Mouse (Mus musculus) adrenal gland, adult 10 weeks (tissue): ENCODE data around the gene Gm3252. TPM values are rescaled to one million over a fixed set of nuclear protein-coding genes. Genes with fewer than 3 reads are reported as not detected.

Source experiments
- polyA plus RNA-seq: library from polyadenylated mRNA; stranded (reverse); fragments of 350-450 nt; fragmentation: Illumina TruSeq; extraction: RNeasy Lipid Tissue Mini Kit (QIAGEN cat#74804); gene quantifications from one replicate; pipeline ENCODE4 v1.2.3, GENCODE M21; 2014; ENCODE audit warnings: low read depth, low replicate concordance

The Gm3252 gene
- polyA plus RNA-seq: not detected

DNA sequence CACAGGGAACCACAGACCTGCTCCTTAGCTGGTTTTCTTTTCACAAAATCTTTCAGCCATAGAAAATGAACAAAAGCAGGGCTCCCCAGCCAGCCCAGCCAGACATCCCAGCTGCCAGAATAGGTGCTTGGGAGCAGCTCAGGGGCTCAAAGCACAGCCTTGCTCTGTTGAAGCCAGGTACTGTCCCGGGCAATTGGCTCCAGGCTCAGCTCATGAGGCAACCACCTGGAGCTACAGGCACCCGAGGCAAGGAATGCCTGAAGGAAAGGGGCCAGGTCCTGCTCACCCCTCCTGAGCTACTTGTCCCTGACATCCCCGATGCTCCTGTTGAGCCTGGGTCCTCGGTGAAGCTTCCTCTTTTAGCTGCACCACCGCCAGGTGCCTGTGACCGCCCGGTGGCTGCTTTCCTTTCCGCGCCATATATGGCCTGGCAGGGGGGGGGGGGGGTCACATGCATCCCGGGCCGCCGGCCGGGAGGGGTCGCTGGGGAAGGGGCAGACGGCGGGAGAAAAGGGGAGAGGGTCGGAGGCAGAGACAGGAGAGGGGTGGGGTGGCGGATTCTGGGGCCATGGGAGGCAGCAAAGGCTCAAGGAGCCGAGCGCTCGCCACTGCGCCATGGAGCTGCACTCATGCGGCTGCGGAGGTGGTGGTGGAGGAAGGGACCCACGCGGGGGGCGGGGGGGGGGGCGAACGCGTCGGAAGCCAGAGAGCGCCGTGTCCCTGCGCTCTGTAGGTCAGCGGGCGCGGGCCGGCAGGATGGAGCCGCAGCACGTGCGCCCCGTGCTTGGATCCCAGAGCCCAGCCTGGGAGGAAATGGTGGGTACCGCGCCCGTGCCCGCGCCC lies at the start of gene Gm3252:
Gene Gm3252, plus strand, starts transcription at position 738 of the 843 bp plus-strand sequence.

DNA sequence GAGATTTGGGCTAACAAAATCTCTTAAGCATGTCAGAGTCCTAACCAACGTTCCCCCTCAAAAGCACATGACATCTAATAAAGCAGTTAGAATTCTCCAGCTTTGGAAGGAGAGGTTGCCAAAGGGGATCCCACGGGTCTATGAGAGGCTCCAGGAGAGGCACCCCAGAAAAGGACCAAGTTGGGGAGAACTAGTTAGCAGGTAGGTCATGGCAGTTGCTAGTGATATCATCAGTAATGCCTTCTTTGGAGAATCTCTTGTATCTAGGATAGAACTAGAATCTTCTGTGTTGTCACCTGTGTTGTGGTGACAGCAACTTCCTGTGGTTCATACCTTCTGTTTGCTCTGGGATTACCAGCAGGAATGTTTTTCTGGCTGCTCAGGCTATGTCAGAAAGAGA lies 17.6 kb upstream of the Gm3252 start, which contains the start of gene Gm7876:
Gene Gm7876, plus strand, starts transcription at position 301 of the 400 bp plus-strand sequence.

GRCm38 (mm10) chr14:4776037-4776436 lies 49.5 kb downstream of the Gm3252 start, which contains the start of gene Gm9602:
Gene Gm9602, plus strand, starts transcription at chr14:4776337.

Other genes with a start within 250 kb of the Gm3252 start
- not detected for gene Gm3182, start 245.0 kb upstream of the Gm3252 start, polyA plus RNA-seq
- gene Gm3047, start 171.4 kb upstream of the Gm3252 start, polyA plus RNA-seq: not detected
- not detected for gene Gm8159, start 94.4 kb upstream of the Gm3252 start, polyA plus RNA-seq
- gene Gm3239, start 62.6 kb upstream of the Gm3252 start, polyA plus RNA-seq: not detected
- not detected for gene Gm7876, start 17.5 kb upstream of the Gm3252 start, polyA plus RNA-seq
- not detected for gene Gm9602, start 49.6 kb downstream of the Gm3252 start, polyA plus RNA-seq
- not detected for gene Gm3269, start 111.3 kb downstream of the Gm3252 start, polyA plus RNA-seq
- not detected for gene Gm3264, start 128.8 kb downstream of the Gm3252 start, polyA plus RNA-seq
- not detected for gene Gm3278, start 165.6 kb downstream of the Gm3252 start, polyA plus RNA-seq